Mouse (Mus musculus): Measurements from ENCODE around the gene Wdfy3.

- no peak for TF ChIP-seq CTCF (IDR thresholded peaks at IDR 0.05; ENCODE audit: low read depth)
- no peak for TF ChIP-seq EP300 (IDR thresholded peaks at IDR 0.05; ENCODE audit: low read depth)
Observed at GRCm38 (mm10) chr5:102055130-102055641, 14.5 kb downstream of the Wdfy3 start.
